Mouse (Mus musculus) kidney, embryonic 14.5 days (tissue): ENCODE results near the gene Otulinl. TPM values are rescaled to one million over a fixed set of nuclear protein-coding genes. Genes with fewer than 3 reads are reported as not detected.

Experiments used
- ATAC-seq: fragments of 200-750 bp; cut with Nextera tagmentation; 2 replicates; pipeline ENCODE4 v1.8.0; 2017; ENCODE audit warnings: moderate number of reproducible peaks, mild to moderate bottlenecking, moderate TSS enrichment, moderate library complexity; ENCODE audit not compliant: low FRiP score, low TSS enrichment
- H3K27ac ChIP-seq: fragments of 300-500 bp; sonication (generic); 2 replicates; pipeline ENCODE4 v1.5.1; 2014; ENCODE audit warnings: low read depth, mild to moderate bottlenecking, low read length, moderate library complexity, mixed read lengths
- H3K27me3 ChIP-seq: fragments of 300-500 bp; sonication (generic); 2 replicates; pipeline ENCODE4 v1.6.1; 2014; ENCODE audit warnings: mild to moderate bottlenecking, low read length; ENCODE audit not compliant: control insufficient read depth, insufficient read depth
- H3K36me3 ChIP-seq: fragments of 300-500 bp; sonication (generic); 2 replicates; pipeline ENCODE4 v1.6.1; 2014; ENCODE audit warnings: low read length, mixed read lengths; ENCODE audit not compliant: control insufficient read depth, insufficient read depth
- H3K4me1 ChIP-seq: fragments of 300-500 bp; sonication (generic); 2 replicates; pipeline ENCODE4 v1.6.1; 2014; ENCODE audit warnings: low read length, mixed read lengths; ENCODE audit not compliant: control insufficient read depth, insufficient read depth
- H3K4me2 ChIP-seq: fragments of 300-500 bp; sonication (generic); replicated peaks from 2 replicates; pipeline ENCODE4 v1.6.1; 2014; ENCODE audit warnings: low read depth, mild to moderate bottlenecking, low read length
- H3K4me3 ChIP-seq: fragments of 300-500 bp; sonication (generic); 2 replicates; pipeline ENCODE4 v1.5.1; 2014; ENCODE audit warnings: mild to moderate bottlenecking, low read length
- H3K9ac ChIP-seq: fragments of 300-500 bp; sonication (generic); 2 replicates; pipeline ENCODE4 v1.6.1; 2014; ENCODE audit warnings: low read depth, mild to moderate bottlenecking, low read length, moderate library complexity
- H3K9me3 ChIP-seq: fragments of 300-500 bp; sonication (generic); 2 replicates; pipeline ENCODE4 v1.6.1; 2016; ENCODE audit warnings: low read length; ENCODE audit not compliant: control insufficient read depth
- WGBS: fragments of 180-500 bp; shearing (Covaris S2); extraction: QIAGEN DNeasy Blood & Tissue Kit; methylation state at CpG from one replicate; pipeline ENCODE4 v1.1.7; 2014; 5-methylcytosine and 5-hydroxymethylcytosine counted together
- polyA plus RNA-seq: library from polyadenylated mRNA; unstranded; fragments of >200 nt; fragmentation: Nextera tagmentation; extraction: Ambion mirVana; gene quantifications from 2 replicates; pipeline ENCODE4 v1.2.1, GENCODE M21; 2014

Gene Otulinl
- polyA plus RNA-seq, 1 experiment from 2014 or later, result 25.1 TPM

- no peak overlapping the region for H3K27ac ChIP-seq
- no peak overlapping the region for H3K9ac ChIP-seq
- no peaks in the 10 kb centered on the region for H3K9me3 ChIP-seq
- 58% methylated on average over 9 of the region's 9 CpGs for WGBS
- peaks cover 2% of the 10 kb centered on the region; the same call in 1 of the 2 replicates for H3K4me1 ChIP-seq
- no peak overlapping the region for H3K4me3 ChIP-seq
- H3K27me3 ChIP-seq, result no peaks in the 10 kb centered on the region
- H3K4me2 ChIP-seq, result no peak overlapping the region
- H3K36me3 ChIP-seq, result no peaks in the 10 kb centered on the region
- ATAC-seq, result no peak
Observed at GRCm38 (mm10) chr15:27688041-27688651, 6.8 kb upstream of the Otulinl start.

- Histone ChIP-seq H3K27ac (no peak overlapping the region), H3K4me1 (peaks cover 2% of the 10 kb centered on the region), H3K9ac (no peak overlapping the region), H3K4me3 (no peak overlapping the region), H3K36me3 (no peaks in the 10 kb centered on the region), H3K9me3 (no peaks in the 10 kb centered on the region), H3K4me2 (no peak overlapping the region), H3K27me3 (no peaks in the 10 kb centered on the region)
- ATAC-seq, result no peak
- WGBS, result 86% methylated on average over 7 of the region's 7 CpGs
Observed at GRCm38 (mm10) chr15:27684813-27685212, 3.4 kb upstream of the Otulinl start.

- no peak for ATAC-seq
- H3K27ac ChIP-seq, result peak overlapping the region; percentile 49; the same call in 1 of the 2 replicates
- H3K9me3 ChIP-seq, result no peaks in the 10 kb centered on the region
- H3K4me3 ChIP-seq, result no peak overlapping the region
- no peaks in the 10 kb centered on the region for H3K36me3 ChIP-seq
- WGBS, result 31% methylated on average over 1 of the region's 1 CpGs
- H3K9ac ChIP-seq, result no peak overlapping the region
- H3K27me3 ChIP-seq, result no peaks in the 10 kb centered on the region
- peaks cover 6% of the 10 kb centered on the region for H3K4me1 ChIP-seq
- H3K4me2 ChIP-seq, result no peak overlapping the region
Observed at GRCm38 (mm10) chr15:27683206-27683605, 1.8 kb upstream of the Otulinl start.

- Histone ChIP-seq H3K4me2 (0 out of 2 replicates have a peak overlapping the region, but pooled peaks have one; percentile 8), H3K4me3 (no peak overlapping the region), H3K4me1 (peaks cover 6% of the 10 kb centered on the region), H3K27me3 (no peaks in the 10 kb centered on the region), H3K36me3 (no peaks in the 10 kb centered on the region), H3K9ac (no peak overlapping the region), H3K27ac (peak overlapping the region; percentile 49; the same call in 1 of the 2 replicates), H3K9me3 (no peaks in the 10 kb centered on the region)
- WGBS, result 19% methylated on average over 9 of the region's 9 CpGs
- ATAC-seq, result peak; percentile 12; the same call in 1 of the 2 replicates
Observed at GRCm38 (mm10) chr15:27682619-27683018, 1.2 kb upstream of the Otulinl start.

GRCm38 (mm10) chr15:27680997-27681396 is 382 bp downstream of the Otulinl start:
- 2% methylated on average over 28 of the region's 28 CpGs for WGBS
- no peaks in the 10 kb centered on the region for H3K36me3 ChIP-seq
- H3K4me1 ChIP-seq, result peaks cover 11% of the 10 kb centered on the region
- peak overlapping the region; percentile 81 for H3K9ac ChIP-seq
- no peak for ATAC-seq
- H3K4me2 ChIP-seq, result peak overlapping the region; percentile 94
- no peaks in the 10 kb centered on the region for H3K27me3 ChIP-seq
- H3K4me3 ChIP-seq, result peak overlapping the region; percentile 73
- no peaks in the 10 kb centered on the region for H3K9me3 ChIP-seq
- H3K27ac ChIP-seq, result 0 out of 2 replicates have a peak overlapping the region, but pooled peaks have one; percentile 47

GRCm38 (mm10) chr15:27678511-27678910 is 2.9 kb downstream of the Otulinl start:
- no peak overlapping the region for H3K27ac ChIP-seq
- no peak overlapping the region for H3K4me2 ChIP-seq
- WGBS, result 75% methylated on average over 9 of the region's 9 CpGs
- no peak overlapping the region for H3K4me3 ChIP-seq
- no peak for ATAC-seq
- no peak overlapping the region for H3K9ac ChIP-seq
- peaks cover 15% of the 10 kb centered on the region for H3K4me1 ChIP-seq
- H3K9me3 ChIP-seq, result no peaks in the 10 kb centered on the region
- no peaks in the 10 kb centered on the region for H3K36me3 ChIP-seq
- no peaks in the 10 kb centered on the region for H3K27me3 ChIP-seq

- no peaks in the 10 kb centered on the region for H3K36me3 ChIP-seq
- ATAC-seq, result no peak
- 93% methylated on average over 6 of the region's 6 CpGs for WGBS
Observed at GRCm38 (mm10) chr15:27677801-27678200, 3.6 kb downstream of the Otulinl start.

GRCm38 (mm10) chr15:27676211-27676610 is 5.2 kb downstream of the Otulinl start:
- Histone ChIP-seq H3K4me2 (no peak overlapping the region), H3K9ac (no peak overlapping the region), H3K9me3 (no peaks in the 10 kb centered on the region), H3K4me3 (no peak overlapping the region), H3K27ac (no peak overlapping the region), H3K36me3 (no peaks in the 10 kb centered on the region), H3K4me1 (peaks cover 12% of the 10 kb centered on the region; the same call in 1 of the 2 replicates), H3K27me3 (no peaks in the 10 kb centered on the region)
- ATAC-seq, result no peak
- 62% methylated on average over 9 of the region's 9 CpGs for WGBS

More at GRCm38 (mm10) chr15:27677801-27678200, 3.6 kb downstream of the Otulinl start:
- peaks cover 12% of the 10 kb centered on the region; the same call in 1 of the 2 replicates for H3K4me1 ChIP-seq
- H3K4me2 ChIP-seq, result no peak overlapping the region
- H3K9ac ChIP-seq, result no peak overlapping the region
- no peaks in the 10 kb centered on the region for H3K9me3 ChIP-seq
- H3K4me3 ChIP-seq, result no peak overlapping the region
- H3K27ac ChIP-seq, result no peak overlapping the region
- H3K27me3 ChIP-seq, result no peaks in the 10 kb centered on the region

- Histone ChIP-seq H3K27me3 (no peaks in the 10 kb centered on the region), H3K9ac (no peak overlapping the region), H3K27ac (no peak overlapping the region), H3K4me2 (no peak overlapping the region), H3K4me3 (no peak overlapping the region), H3K9me3 (no peaks in the 10 kb centered on the region), H3K36me3 (no peaks in the 10 kb centered on the region), H3K4me1 (peaks cover 13% of the 10 kb centered on the region; the same call in 1 of the 2 replicates)
- WGBS, result 83% methylated on average over 7 of the region's 7 CpGs
- ATAC-seq, result no peak
Observed at GRCm38 (mm10) chr15:27675122-27675521, 6.3 kb downstream of the Otulinl start.
